Mouse (Mus musculus): ENCODE results near the gene Pcnx.

GRCm38 (mm10) chr12:81958351-81958750, 98.5 kb downstream of the Pcnx start:
- TF ChIP-seq CTCF (conservative IDR thresholded peaks at IDR 0.05; ENCODE audit: low read length) (no peak), POU5F1 (IDR thresholded peaks at IDR 0.05; ENCODE audit: borderline replicate concordance, low read length) (no peak), NANOG (IDR thresholded peaks at IDR 0.05; ENCODE audit: borderline replicate concordance, low read length) (no peak)
